Mouse (Mus musculus) ES-E14 (cell line): ENCODE results near the gene Rnf169.

Experiments used
- CHD2 ChIP-seq: IDR thresholded peaks from 2 replicates; pipeline ENCODE4 v1.6.1; 2014; ENCODE audit warnings: mild to moderate bottlenecking, low read depth, low read length, inconsistent platforms
- HCFC1 ChIP-seq: IDR thresholded peaks from 2 replicates; pipeline ENCODE4 v1.6.1; 2012; ENCODE audit warnings: low read length, inconsistent platforms, borderline replicate concordance; ENCODE audit not compliant: insufficient read depth
- MAFK ChIP-seq: IDR thresholded peaks from 2 replicates; pipeline ENCODE4 v1.6.1; 2014; ENCODE audit warnings: mild to moderate bottlenecking, low read depth, low read length, inconsistent platforms; ENCODE audit not compliant: insufficient read depth
- ZC3H11A ChIP-seq: IDR thresholded peaks from 2 replicates; pipeline ENCODE4 v1.6.1; 2012; ENCODE audit warnings: low read depth, mild to moderate bottlenecking, inconsistent platforms, low read length, borderline replicate concordance
- ZNF384 ChIP-seq: IDR thresholded peaks from 2 replicates; pipeline ENCODE4 v1.6.1; 2012; ENCODE audit warnings: low read depth, low read length, inconsistent platforms

DNA sequence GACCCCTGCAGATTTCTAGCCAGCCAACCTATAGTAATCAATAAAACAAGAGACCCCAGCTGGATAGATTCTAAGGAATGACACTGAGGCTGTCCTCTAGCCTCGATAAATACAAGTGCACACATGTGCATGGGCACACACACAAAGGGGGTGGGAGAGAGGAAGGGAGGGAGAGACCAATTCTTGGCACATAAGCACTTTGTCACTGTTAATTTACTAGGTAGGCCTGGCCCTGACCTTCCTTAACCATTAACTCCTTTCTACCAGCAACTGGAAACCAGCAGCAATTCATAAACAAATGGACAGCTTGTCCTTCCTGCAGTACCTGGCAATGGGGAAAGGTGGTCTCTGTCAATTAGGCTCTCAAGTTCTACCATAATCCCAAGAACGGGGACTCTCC lies 8.3 kb downstream of the Rnf169 start:
- TF ChIP-seq MAFK: no peak
- TF ChIP-seq ZC3H11A: no peak
- no peak for TF ChIP-seq HCFC1
- TF ChIP-seq ZNF384: no peak
- TF ChIP-seq CHD2: no peak
